Mouse (Mus musculus): ENCODE results near the gene 9430097D07Rik. TPM values are rescaled to one million over a fixed set of nuclear protein-coding genes. Genes with fewer than 3 reads are reported as not detected.

Gene 9430097D07Rik
- under 1 TPM in 1 of 2 experiments, not detected in 1; 0.94 TPM for polyA plus RNA-seq (2017; shearing (Covaris generic))

DNA sequence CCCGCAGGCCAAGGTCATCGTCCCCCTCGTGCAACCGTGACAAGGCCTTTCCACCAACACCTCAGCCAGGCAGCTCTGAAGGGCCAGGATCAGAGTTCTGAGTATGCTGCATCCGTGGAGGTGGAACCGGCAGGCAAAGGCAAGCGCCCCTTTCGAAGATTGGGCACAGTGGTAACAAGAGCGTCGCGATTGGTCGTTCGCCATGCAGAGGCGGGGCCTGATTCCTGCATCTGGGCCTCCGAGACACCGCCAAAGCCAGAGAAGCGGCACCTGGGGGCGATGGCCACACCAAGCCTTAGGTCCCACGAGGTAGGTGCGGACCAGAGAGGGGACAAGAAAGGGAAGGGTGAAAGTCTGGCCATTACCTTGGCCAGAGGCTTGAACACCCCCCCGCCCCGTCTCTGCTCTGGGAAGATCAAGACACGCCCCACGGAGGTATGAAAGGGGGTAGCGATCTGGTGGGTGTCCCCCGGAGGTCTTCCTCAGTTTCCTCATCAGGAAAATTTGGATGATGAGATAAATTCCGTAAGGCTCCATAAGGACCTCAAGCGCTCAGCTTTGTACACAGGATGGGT is at the start of gene 9430097D07Rik:
Gene 9430097D07Rik, minus strand, starts transcription at position 99 of the 575 bp plus-strand sequence.

DNA sequence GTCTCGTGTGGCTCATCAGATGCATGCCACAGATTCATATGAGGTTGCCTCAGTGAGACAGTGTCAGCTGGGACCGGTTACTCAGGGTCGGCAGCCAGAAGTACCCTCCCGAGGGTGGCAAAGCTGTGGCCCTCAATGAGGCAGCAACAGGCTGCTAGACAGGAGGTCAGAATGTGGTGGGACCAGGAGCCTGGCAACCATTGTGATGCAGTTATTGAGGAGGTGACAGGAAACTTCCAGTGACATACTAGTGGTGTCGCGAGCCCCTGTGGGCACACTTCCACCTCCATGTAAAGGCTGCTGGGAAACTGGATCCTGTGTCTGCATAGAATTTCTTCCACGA is 46.0 kb upstream of the 9430097D07Rik start, which contains the start of gene Ak1:
Gene Ak1, plus strand, starts transcription at position 242 of the 343 bp plus-strand sequence.

DNA sequence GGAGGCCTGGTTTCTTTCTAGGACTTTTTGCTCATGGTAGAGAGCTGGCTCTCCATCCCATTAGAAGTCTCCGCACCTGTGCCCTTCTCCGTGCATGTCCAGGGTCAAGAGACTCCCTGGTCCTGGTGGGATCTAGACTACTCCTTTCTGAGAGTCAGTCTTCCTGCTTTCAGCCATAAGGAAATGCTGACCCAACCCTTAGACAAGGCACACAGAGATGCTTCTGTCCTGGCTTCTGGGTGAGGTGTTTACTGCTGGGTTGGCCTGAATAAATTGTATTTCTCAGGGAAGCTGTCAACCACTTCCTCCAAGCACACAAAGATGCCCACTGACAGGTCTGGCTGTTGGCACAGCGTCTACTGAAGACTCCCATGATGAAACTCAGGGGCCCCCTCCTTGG is 23.9 kb upstream of the 9430097D07Rik start, which contains the start of gene St6galnac6:
Gene St6galnac6, plus strand, starts transcription at position 301 of the 400 bp plus-strand sequence.

DNA sequence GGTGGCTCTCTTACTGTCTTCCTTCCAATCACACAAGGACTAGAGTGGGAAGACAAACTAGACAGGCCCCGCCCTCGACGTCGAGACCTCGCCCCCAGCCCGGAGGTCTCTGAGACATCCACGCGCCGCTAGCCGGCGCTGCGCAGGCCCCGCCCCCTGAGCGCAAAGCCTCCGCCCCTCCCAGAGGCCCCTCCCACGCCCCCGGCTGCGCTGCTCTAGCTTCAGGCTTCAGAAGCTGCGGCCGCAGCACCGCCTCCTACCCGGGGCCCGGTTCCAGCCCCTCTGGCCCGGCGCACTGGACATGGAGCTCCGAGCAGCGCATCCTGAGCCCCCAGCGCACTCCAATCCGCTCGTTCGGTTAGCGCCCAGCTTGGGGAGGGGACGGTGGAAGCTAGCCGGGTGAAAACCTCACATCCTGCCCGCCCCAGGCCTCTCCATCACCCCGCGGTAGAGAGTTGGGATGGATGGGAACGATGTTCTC is 11.4 kb upstream of the 9430097D07Rik start, which contains the start of gene St6galnac4:
Gene St6galnac4, plus strand, starts transcription at position 225 of the 481 bp plus-strand sequence.

DNA sequence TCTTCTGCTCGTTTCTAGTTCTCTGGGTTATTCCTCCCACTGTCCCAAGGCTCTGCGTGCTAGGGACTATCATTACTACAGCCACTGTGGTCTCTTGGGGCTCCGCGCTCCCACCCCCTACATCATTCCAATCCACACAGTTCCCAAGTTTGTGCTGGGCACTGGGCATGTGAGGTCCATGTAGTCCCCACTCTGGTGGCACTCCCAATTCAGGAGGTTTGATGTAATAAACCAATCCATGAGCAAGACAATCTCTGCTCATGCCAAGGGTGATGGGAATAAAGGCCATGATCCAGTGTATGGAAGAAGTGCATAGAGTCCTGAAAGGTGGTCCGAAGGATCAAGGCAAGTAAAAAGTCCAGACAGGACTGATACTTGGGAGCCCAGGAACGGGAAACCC is 987 bp downstream of the 9430097D07Rik start, which contains the start of gene Pip5kl1:
Gene Pip5kl1, plus strand, starts transcription at position 301 of the 400 bp plus-strand sequence.

DNA sequence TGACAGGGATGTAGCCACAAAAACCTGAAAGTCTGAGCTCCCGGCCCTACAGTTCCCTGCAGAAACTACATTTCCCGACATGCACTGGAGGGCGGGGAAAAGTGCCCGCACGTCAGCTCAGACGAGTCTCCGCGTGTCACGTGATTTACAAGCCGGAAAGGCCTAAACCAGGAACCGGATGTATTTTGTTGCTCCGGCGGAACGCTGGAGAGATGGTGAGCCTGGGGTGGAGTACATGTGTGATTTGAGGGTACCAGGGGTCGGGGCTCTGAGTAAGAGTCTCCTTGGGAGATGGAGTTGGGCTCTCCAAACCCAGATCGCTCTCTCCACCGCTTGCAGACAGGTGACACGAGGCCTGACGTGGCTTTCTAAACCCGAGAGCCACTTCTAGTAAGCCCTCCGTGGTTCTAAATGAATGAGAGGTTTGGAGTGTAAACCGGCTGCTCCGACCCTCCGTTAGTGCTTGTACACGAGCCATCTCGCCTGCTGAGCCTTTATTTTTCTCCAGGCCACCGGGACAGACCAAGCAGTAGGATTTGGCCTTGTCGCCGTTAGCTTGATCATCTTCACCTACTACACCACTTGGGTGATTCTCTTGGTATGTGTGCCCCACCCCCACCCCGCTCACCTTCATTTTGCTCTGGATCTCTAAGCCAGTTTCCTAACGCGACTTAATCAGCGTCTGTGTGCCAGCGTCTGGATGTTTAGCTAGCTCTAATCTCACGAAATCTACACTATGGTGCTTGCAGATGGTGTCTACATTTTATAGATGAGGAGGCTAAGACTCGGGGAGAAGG is 4.6 kb downstream of the 9430097D07Rik start, which contains the start of gene Dpm2:
Gene Dpm2, plus strand, starts transcription at position 161 of the 797 bp plus-strand sequence.

DNA sequence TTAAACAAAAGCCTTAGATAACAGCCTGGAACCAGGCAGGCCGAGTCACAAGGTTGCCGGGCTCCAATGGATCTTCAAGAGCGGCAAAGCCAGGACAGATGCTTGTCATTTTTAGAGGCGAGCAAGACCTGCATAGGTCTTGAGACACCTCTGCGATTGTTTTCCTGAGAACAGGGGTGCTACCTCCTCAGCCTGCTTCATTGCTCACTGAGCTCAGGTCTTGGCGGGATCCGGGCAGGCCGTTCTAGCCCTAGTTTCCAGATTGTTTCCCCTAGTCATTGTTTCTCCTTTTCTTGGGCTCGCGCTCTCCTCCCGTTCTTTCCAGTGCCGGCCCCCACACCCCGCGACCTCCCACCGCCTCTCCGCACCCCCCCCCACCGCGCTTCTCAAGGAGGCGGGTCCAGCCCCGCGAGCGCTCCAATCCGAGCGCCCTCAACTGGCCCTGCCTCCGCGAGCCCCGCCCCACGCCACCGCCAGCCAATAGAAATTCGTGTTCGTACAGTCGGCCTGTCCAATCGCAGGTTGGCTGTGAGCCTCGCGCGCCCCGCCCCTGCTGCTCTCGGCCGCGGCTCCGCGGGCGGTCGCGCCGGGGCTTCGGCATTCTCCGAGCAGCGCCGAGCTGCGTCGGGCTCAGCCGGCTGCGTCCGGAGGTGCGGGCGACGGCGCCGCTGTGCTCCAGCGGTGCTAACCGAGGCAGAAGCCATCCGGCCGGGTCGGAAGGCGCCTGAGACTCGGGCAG is 40.6 kb downstream of the 9430097D07Rik start, which contains the start of gene Fam102a:
Gene Fam102a, plus strand, starts transcription at position 600 of the 739 bp plus-strand sequence.

Other genes with a start within 250 kb of the 9430097D07Rik start
- gene Ciz1, start 223.4 kb downstream of the 9430097D07Rik start, polyA plus RNA-seq (2017; shearing (Covaris generic)): 100 to 1,000 TPM; 110 to 117 TPM
- under 1 TPM; 0.07 to 0.88 TPM for gene Dnm1, start 222.3 kb downstream of the 9430097D07Rik start, polyA plus RNA-seq (2017; shearing (Covaris generic))
- gene 1110008P14Rik, start 193.7 kb downstream of the 9430097D07Rik start, polyA plus RNA-seq (2017; shearing (Covaris generic)): 10 to 100 TPM; 61.9 to 74.2 TPM
- not detected for gene Lcn2, start 187.4 kb downstream of the 9430097D07Rik start, polyA plus RNA-seq (2017; shearing (Covaris generic))
- gene Ptges2, start 179.8 kb downstream of the 9430097D07Rik start, polyA plus RNA-seq (2017; shearing (Covaris generic)): 10 to 100 TPM; 17.9 to 24.6 TPM
- gene Naif1, start 125.2 kb downstream of the 9430097D07Rik start, polyA plus RNA-seq (2017; shearing (Covaris generic)): 10 to 100 TPM in 1 of 2 experiments, 1 to 10 TPM in 1; 8.7 to 14.3 TPM
- gene Slc25a25, start 124.2 kb downstream of the 9430097D07Rik start, polyA plus RNA-seq (2017; shearing (Covaris generic)): 10 to 100 TPM; 19.0 to 24.9 TPM
- gene Fam102a, start 40.4 kb downstream of the 9430097D07Rik start, polyA plus RNA-seq (2017; shearing (Covaris generic)): 100 to 1,000 TPM; 112 to 232 TPM
- 100 to 1,000 TPM in 1 of 2 experiments, 10 to 100 TPM in 1; 73.9 to 113 TPM for gene Dpm2, start 4.8 kb downstream of the 9430097D07Rik start, polyA plus RNA-seq (2017; shearing (Covaris generic))
- 1 to 10 TPM in 1 of 2 experiments, under 1 TPM in 1; 0.27 to 1.9 TPM for gene Pip5kl1, start 887 bp downstream of the 9430097D07Rik start, polyA plus RNA-seq (2017; shearing (Covaris generic))
- gene St6galnac4, start 11.4 kb upstream of the 9430097D07Rik start, polyA plus RNA-seq (2017; shearing (Covaris generic)): 10 to 100 TPM; 32.7 to 45.6 TPM
- gene St6galnac6, start 24.0 kb upstream of the 9430097D07Rik start, polyA plus RNA-seq (2017; shearing (Covaris generic)): 1 to 10 TPM; 1.8 to 7.4 TPM
- 1 to 10 TPM in 1 of 2 experiments, under 1 TPM in 1; 0.07 to 1.8 TPM for gene Ak1, start 46.1 kb upstream of the 9430097D07Rik start, polyA plus RNA-seq (2017; shearing (Covaris generic))
- gene Eng, start 70.9 kb upstream of the 9430097D07Rik start, polyA plus RNA-seq (2017; shearing (Covaris generic)): 1 to 10 TPM in 1 of 2 experiments, under 1 TPM in 1; 0.47 to 1.7 TPM
- gene Fpgs, start 128.5 kb upstream of the 9430097D07Rik start, polyA plus RNA-seq (2017; shearing (Covaris generic)): 10 to 100 TPM; 15.5 to 28.8 TPM
- 100 to 1,000 TPM; 176 to 212 TPM for gene Cdk9, start 137.4 kb upstream of the 9430097D07Rik start, polyA plus RNA-seq (2017; shearing (Covaris generic))
- gene Sh2d3c, start 145.4 kb upstream of the 9430097D07Rik start, polyA plus RNA-seq (2017; shearing (Covaris generic)): 100 to 1,000 TPM in 1 of 2 experiments, 10 to 100 TPM in 1; 96.9 to 133 TPM
- under 1 TPM; 0.42 to 0.47 TPM for gene 6330409D20Rik, start 165.3 kb upstream of the 9430097D07Rik start, polyA plus RNA-seq (2017; shearing (Covaris generic))
- gene Tor2a, start 181.6 kb upstream of the 9430097D07Rik start, polyA plus RNA-seq (2017; shearing (Covaris generic)): 10 to 100 TPM; 75.2 to 81.8 TPM
- 1 to 10 TPM in 1 of 2 experiments, under 1 TPM in 1; 0.67 to 1.6 TPM for gene Ttc16, start 199.9 kb upstream of the 9430097D07Rik start, polyA plus RNA-seq (2017; shearing (Covaris generic))
- gene Ptrh1, start 200.1 kb upstream of the 9430097D07Rik start, polyA plus RNA-seq (2017; shearing (Covaris generic)): 1 to 10 TPM; 3.4 to 5.0 TPM
- gene Cfap157, start 208.7 kb upstream of the 9430097D07Rik start, polyA plus RNA-seq (2017; shearing (Covaris generic)): 1 to 10 TPM in 1 of 2 experiments, under 1 TPM in 1; 0.61 to 1.2 TPM